Mouse (Mus musculus) bone marrow, adult 2 months (tissue): ENCODE data around the gene Glod4. TPM values are rescaled to one million over a fixed set of nuclear protein-coding genes. Genes with fewer than 3 reads are reported as not detected.

Source experiments
- H3K27ac ChIP-seq: fragments of 200-500 bp; 2 replicates; pipeline ENCODE4 v1.5.1; 2012; ENCODE audit warnings: low read depth, mild to moderate bottlenecking, control low read depth, inconsistent platforms, low read length; ENCODE audit not compliant: control insufficient read depth, poor library complexity, insufficient read depth
- H3K4me1 ChIP-seq: fragments of 200-500 bp; 2 replicates; pipeline ENCODE4 v1.6.1; 2011; ENCODE audit warnings: low read length; ENCODE audit not compliant: control insufficient read depth, insufficient read depth
- H3K4me3 ChIP-seq: fragments of 200-500 bp; replicated peaks from 2 replicates; pipeline ENCODE3; 2011; ENCODE audit warnings: mild to moderate bottlenecking, low read depth, low read length, control low read depth; ENCODE audit not compliant: control insufficient read depth
- CTCF ChIP-seq: fragments of 200-500 bp; IDR thresholded peaks from 2 replicates; pipeline ENCODE4 v1.5.1; 2011; ENCODE audit warnings: low read length, control low read depth; ENCODE audit not compliant: control insufficient read depth, insufficient read depth
- POLR2A ChIP-seq: fragments of 200-500 bp; IDR thresholded peaks from 2 replicates; pipeline ENCODE4 v1.6.1; 2011; ENCODE audit warnings: low read depth, mild to moderate bottlenecking, control low read depth, low read length, borderline replicate concordance; ENCODE audit not compliant: control insufficient read depth
- WGBS: fragments of 180-500 bp; shearing (Covaris S2); methylation state at CpG from one replicate; pipeline ENCODE4 v1.1.7; 2018; 5-methylcytosine and 5-hydroxymethylcytosine counted together
- polyA plus RNA-seq: library from polyadenylated mRNA; stranded (reverse); fragments of >200 nt; gene quantifications from 2 replicates; pipeline ENCODE4 v1.2.4, GENCODE M21; 2011; ENCODE audit warnings: low replicate concordance; ENCODE audit not compliant: missing spikeins, insufficient read depth, insufficient read length

Glod4 gene
- polyA plus RNA-seq, 1 experiment: 25.0 TPM

GRCm38 (mm10) chr11:76262611-76263351, 19.3 kb upstream of the Glod4 start:
- peak overlapping the region; percentile 85 for H3K27ac ChIP-seq
- H3K4me3 ChIP-seq: no peak overlapping the region
- 83% methylated on average over 19 of the region's 19 CpGs for WGBS
- TF ChIP-seq POLR2A (no peak), CTCF (no peak)
- H3K4me1 ChIP-seq: peaks cover 4% of the 10 kb centered on the region

GRCm38 (mm10) chr11:76261224-76261623, 17.7 kb upstream of the Glod4 start:
- peak overlapping the region; percentile 85 for H3K27ac ChIP-seq
- WGBS: 3% methylated on average over 12 of the region's 12 CpGs
- TF ChIP-seq CTCF (no peak), POLR2A (peak; percentile 51)
- H3K4me3 ChIP-seq: peak overlapping the region; percentile 13
- H3K4me1 ChIP-seq: peaks cover 2% of the 10 kb centered on the region

GRCm38 (mm10) chr11:76260208-76261050, 16.9 kb upstream of the Glod4 start:
- WGBS: 81% methylated on average over 10 of the region's 10 CpGs
- Histone ChIP-seq H3K4me3 (no peak overlapping the region), H3K4me1 (peaks cover 2% of the 10 kb centered on the region), H3K27ac (peak overlapping the region; percentile 66)
- no peak for TF ChIP-seq CTCF
- no peak for TF ChIP-seq POLR2A

- Histone ChIP-seq H3K27ac (no peak overlapping the region), H3K4me1 (peaks cover 2% of the 10 kb centered on the region), H3K4me3 (no peak overlapping the region)
- TF ChIP-seq CTCF: no peak
- TF ChIP-seq POLR2A: no peak
- WGBS: 82% methylated on average over 6 of the region's 6 CpGs
Observed at GRCm38 (mm10) chr11:76258511-76258910, 15.0 kb upstream of the Glod4 start.

- no peak for TF ChIP-seq CTCF
- no peak for TF ChIP-seq POLR2A
- WGBS: 72% methylated on average over 4 of the region's 4 CpGs
- Histone ChIP-seq H3K27ac (no peak overlapping the region), H3K4me3 (no peak overlapping the region), H3K4me1 (peaks cover 2% of the 10 kb centered on the region)
Observed at GRCm38 (mm10) chr11:76257386-76257785, 13.9 kb upstream of the Glod4 start.

DNA sequence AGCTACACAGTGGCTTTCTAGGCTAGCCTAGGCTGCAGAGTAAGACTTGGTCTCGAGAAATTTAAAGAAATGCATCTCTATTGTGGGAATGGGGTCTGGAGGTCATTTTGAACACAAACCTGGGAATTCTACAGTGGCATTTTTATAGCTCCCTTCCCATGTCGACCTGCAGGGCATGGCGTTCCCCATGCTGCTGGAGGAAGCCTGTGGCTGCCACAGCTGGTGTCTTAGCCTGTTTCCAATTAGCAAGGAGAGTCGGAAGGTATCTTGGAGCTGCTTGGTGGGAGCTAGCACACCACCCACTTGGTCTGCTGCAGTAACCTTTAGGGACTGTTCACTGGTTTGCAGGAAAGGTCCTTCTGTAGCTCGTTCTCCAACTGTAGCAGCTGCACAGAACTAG, 12.6 kb upstream of the Glod4 start:
- H3K4me1 ChIP-seq: no peaks in the 10 kb centered on the region; the same call in 1 of the 2 replicates
- no peak overlapping the region for H3K27ac ChIP-seq
- no peak for TF ChIP-seq POLR2A
- no peak for TF ChIP-seq CTCF
- H3K4me3 ChIP-seq: no peak overlapping the region
- 70% methylated on average over 5 of the region's 5 CpGs for WGBS

DNA sequence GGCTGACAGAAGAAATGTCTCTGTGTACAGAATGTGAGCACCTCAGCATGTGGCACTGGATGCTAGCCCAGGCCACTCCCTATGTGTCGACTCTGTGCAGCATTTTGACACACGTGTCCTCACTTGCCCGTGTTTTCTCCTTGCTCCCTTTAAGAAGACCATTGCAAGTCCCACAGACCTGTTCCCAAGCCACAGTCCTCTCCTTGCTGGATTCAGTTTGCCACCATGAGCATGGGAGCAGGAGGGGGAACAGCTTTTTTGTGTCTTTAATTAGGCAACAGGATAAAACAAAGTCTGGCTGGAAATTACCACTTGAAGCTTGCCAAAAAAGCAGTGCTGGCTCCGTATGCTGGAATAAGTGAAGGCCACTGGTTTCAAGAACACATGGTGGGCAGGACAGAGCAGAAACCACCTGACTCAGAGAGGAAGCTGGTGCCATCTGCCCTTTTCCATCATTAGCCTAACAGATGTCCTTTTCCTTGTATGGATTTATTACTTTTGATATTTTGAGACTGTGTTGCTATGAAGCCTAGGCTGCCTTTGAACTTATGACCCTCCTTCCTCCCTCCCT, 12.0 kb upstream of the Glod4 start:
- Histone ChIP-seq H3K4me1 (no peaks in the 10 kb centered on the region; the same call in 1 of the 2 replicates), H3K4me3 (no peak overlapping the region), H3K27ac (no peak overlapping the region)
- TF ChIP-seq CTCF (no peak), POLR2A (no peak)
- 71% methylated on average over 4 of the region's 4 CpGs for WGBS

- WGBS: 85% methylated on average over 4 of the region's 4 CpGs
- no peak for TF ChIP-seq CTCF
- TF ChIP-seq POLR2A: no peak
- no peaks in the 10 kb centered on the region for H3K4me1 ChIP-seq
- no peak overlapping the region for H3K4me3 ChIP-seq
- no peak overlapping the region for H3K27ac ChIP-seq
Observed at GRCm38 (mm10) chr11:76253918-76254264, 10.4 kb upstream of the Glod4 start.

- Histone ChIP-seq H3K4me1 (no peaks in the 10 kb centered on the region), H3K27ac (no peak overlapping the region), H3K4me3 (no peak overlapping the region)
- TF ChIP-seq POLR2A: no peak
- peak; percentile 87 for TF ChIP-seq CTCF
- 62% methylated on average over 5 of the region's 5 CpGs for WGBS
Observed at GRCm38 (mm10) chr11:76253145-76253917, 9.8 kb upstream of the Glod4 start.
